Mouse (Mus musculus): ENCODE data around the gene Acbd7.

Acbd7 gene

GRCm38 (mm10) chr2:3335611-3336301 lies at the start of gene Acbd7:
Acbd7 (plus strand) TSS chr2:3336168.
- peak; percentile 31 to 51 for DNase-seq (ENCODE audit: low spot score in 2 of 2)

- no peak for DNase-seq (ENCODE audit: low spot score in 2 of 2)
Observed at GRCm38 (mm10) chr2:3286243-3286642, 49.7 kb upstream of the Acbd7 start.

GRCm38 (mm10) chr2:3289581-3289980 lies 46.4 kb upstream of the Acbd7 start:
- DNase-seq (ENCODE audit: low spot score in 2 of 2), result no peak

GRCm38 (mm10) chr2:3292170-3292569 lies 43.8 kb upstream of the Acbd7 start:
- no peak for DNase-seq (ENCODE audit: low spot score in 2 of 2)

- no peak for DNase-seq (ENCODE audit: low spot score in 2 of 2)
Observed at GRCm38 (mm10) chr2:3295826-3296225, 40.1 kb upstream of the Acbd7 start.

- peak in 1 of 2 experiments; percentile 9 for DNase-seq (ENCODE audit: low spot score in 2 of 2)
Observed at GRCm38 (mm10) chr2:3305426-3306025, 30.4 kb upstream of the Acbd7 start.

- no peak for DNase-seq (ENCODE audit: low spot score in 2 of 2)
Observed at GRCm38 (mm10) chr2:3323132-3323531, 12.8 kb upstream of the Acbd7 start.

GRCm38 (mm10) chr2:3324381-3325130 lies 11.4 kb upstream of the Acbd7 start:
- no peak for DNase-seq (ENCODE audit: low spot score in 2 of 2)

- DNase-seq (ENCODE audit: low spot score in 2 of 2), result no peak
Observed at GRCm38 (mm10) chr2:3326547-3326946, 9.4 kb upstream of the Acbd7 start.

GRCm38 (mm10) chr2:3327351-3327750 lies 8.6 kb upstream of the Acbd7 start:
- DNase-seq (ENCODE audit: low spot score in 2 of 2), result peak; percentile 49 to 51

- DNase-seq (ENCODE audit: low spot score in 2 of 2), result no peak
Observed at GRCm38 (mm10) chr2:3331071-3331703, 4.8 kb upstream of the Acbd7 start.

- no peak for DNase-seq (ENCODE audit: low spot score in 2 of 2)
Observed at GRCm38 (mm10) chr2:3332056-3332455, 3.9 kb upstream of the Acbd7 start.

GRCm38 (mm10) chr2:3332484-3333242 lies 3.3 kb upstream of the Acbd7 start, which contains the start of gene Rpp38:
Rpp38 (minus strand) TSS chr2:3332643.
- peak; percentile 98 for DNase-seq (ENCODE audit: low spot score in 2 of 2)

- no peak for DNase-seq (ENCODE audit: low spot score in 2 of 2)
Observed at GRCm38 (mm10) chr2:3333761-3334160, 2.2 kb upstream of the Acbd7 start.

GRCm38 (mm10) chr2:3348422-3348821 lies 12.5 kb downstream of the Acbd7 start:
- DNase-seq (ENCODE audit: low spot score in 2 of 2), result no peak

GRCm38 (mm10) chr2:3348919-3349318 lies 13.0 kb downstream of the Acbd7 start:
- DNase-seq (ENCODE audit: low spot score in 2 of 2), result no peak

- no peak for DNase-seq (ENCODE audit: low spot score in 2 of 2)
Observed at GRCm38 (mm10) chr2:3353160-3353559, 17.2 kb downstream of the Acbd7 start.

GRCm38 (mm10) chr2:3355793-3356192 lies 19.8 kb downstream of the Acbd7 start:
- no peak for DNase-seq (ENCODE audit: low spot score in 2 of 2)

GRCm38 (mm10) chr2:3356311-3356710 lies 20.3 kb downstream of the Acbd7 start:
- DNase-seq (ENCODE audit: low spot score in 2 of 2), result no peak

- DNase-seq (ENCODE audit: low spot score in 2 of 2), result no peak
Observed at GRCm38 (mm10) chr2:3357887-3358286, 21.9 kb downstream of the Acbd7 start.

- no peak for DNase-seq (ENCODE audit: low spot score in 2 of 2)
Observed at GRCm38 (mm10) chr2:3361067-3361466, 25.1 kb downstream of the Acbd7 start.
